Mouse (Mus musculus) forebrain, embryonic 13.5 days (tissue): Measurements from ENCODE around the gene Tmem220. TPM values are rescaled to one million over a fixed set of nuclear protein-coding genes. Genes with fewer than 3 reads are reported as not detected.

Experiments
- polyA plus RNA-seq: library from polyadenylated mRNA; unstranded; fragments of >200 nt; fragmentation: Nextera tagmentation; extraction: Ambion mirVana; gene quantifications from 2 replicates; pipeline ENCODE4 v1.2.1, GENCODE M21; 2015

Gene Tmem220
- polyA plus RNA-seq, 1 experiment from 2014 or later, result 0.34 TPM

Other genes with a start within 250 kb of the Tmem220 start
- gene Pirt, start 113.2 kb upstream of the Tmem220 start, polyA plus RNA-seq, result 0.12 and 0.16 TPM in 2 replicates
- gene Tmem238l, start 68.5 kb upstream of the Tmem220 start, polyA plus RNA-seq, result 0.19 TPM in 1 of 2 replicates, not detected in the other
- gene Adprm, start 27.4 kb downstream of the Tmem220 start, polyA plus RNA-seq, result 34.8 and 37.2 TPM in 2 replicates
- gene Sco1, start 27.5 kb downstream of the Tmem220 start, polyA plus RNA-seq, result 14.2 and 14.4 TPM in 2 replicates
- gene Myh3, start 53.1 kb downstream of the Tmem220 start, polyA plus RNA-seq, result 0.06 and 0.17 TPM in 2 replicates
- not detected in 2 replicates for gene Myh2, start 145.9 kb downstream of the Tmem220 start, polyA plus RNA-seq
- 0.03 TPM in 1 of 2 replicates, not detected in the other for gene Myh1, start 174.9 kb downstream of the Tmem220 start, polyA plus RNA-seq
- gene Myh4, start 212.9 kb downstream of the Tmem220 start, polyA plus RNA-seq, result not detected in 2 replicates